Mouse (Mus musculus): ENCODE data around the gene Lnx2.
A peak's percentile ranks its signal among the peaks of the same experiment; 100 is the strongest.

The Lnx2 gene

DNA sequence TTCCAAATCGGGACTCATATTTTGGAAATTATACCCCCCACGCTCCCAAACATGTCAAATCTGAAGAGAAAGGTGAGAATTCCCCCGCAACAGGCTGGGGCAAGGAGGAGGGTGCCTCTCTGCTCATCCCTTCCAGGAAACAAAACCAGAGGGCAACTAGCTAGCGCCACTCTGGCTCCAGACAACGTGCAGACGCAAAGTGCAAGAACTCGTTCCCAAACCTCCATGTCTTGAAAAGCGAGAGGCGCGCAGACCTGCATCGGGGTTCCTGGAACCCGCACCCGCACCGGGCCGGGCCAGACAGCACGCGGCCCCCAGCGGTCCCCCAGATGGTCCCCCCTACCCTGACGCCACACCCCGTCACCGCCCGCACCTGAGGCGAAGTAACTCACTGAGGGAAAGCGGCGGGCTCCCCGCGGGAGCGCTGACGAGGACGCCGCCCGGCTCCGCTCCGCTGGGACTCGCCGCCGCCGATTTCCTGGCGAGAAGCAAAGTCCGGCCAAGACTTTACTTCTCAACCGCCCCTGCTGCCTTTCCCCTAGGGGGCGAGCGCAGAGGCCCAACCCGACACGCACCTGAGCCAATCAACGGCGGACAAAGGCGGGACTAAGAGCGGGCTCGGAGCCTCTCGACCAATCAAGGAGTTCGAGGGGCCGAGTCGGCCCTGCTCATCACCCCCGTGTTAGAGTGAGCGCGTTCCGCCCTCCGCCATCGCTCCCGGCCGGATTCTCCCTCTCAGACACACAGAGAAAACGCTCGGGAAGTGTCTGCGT lies at the start of gene Lnx2:
Gene Lnx2 (minus strand): TSS at position 561 of the 773 bp plus-strand sequence.
- peak; percentile 99 for DNase-seq (ENCODE audit: low spot score)

GRCm38 (mm10) chr5:147125542-147126185 lies 49.3 kb upstream of the Lnx2 start:
- DNase-seq (ENCODE audit: low spot score), result no peak

- DNase-seq (ENCODE audit: low spot score), result no peak
Observed at GRCm38 (mm10) chr5:147124794-147125193, 48.4 kb upstream of the Lnx2 start.

DNA sequence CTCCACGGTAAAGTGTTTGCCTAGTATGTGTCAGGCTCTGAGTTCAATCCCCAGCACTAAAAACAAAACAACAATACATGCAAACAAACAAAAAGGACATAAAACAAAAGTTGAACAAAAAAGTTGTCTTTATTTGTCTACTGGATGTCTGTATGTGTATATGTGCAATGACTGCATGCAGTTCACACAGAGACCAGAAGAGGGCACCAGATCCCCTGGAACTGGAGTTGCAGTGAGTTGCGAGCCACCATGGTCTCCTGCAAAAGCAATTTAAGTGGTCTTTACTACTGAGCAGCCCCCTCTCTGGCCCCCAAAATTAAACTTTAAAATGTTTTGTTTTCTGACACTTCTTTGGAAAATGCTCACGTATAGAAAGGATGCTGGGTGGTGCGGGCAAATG lies 44.8 kb upstream of the Lnx2 start:
- no peak for DNase-seq (ENCODE audit: low spot score)

GRCm38 (mm10) chr5:147117027-147117426 lies 40.6 kb upstream of the Lnx2 start:
- DNase-seq (ENCODE audit: low spot score), result no peak

GRCm38 (mm10) chr5:147115631-147116030 lies 39.2 kb upstream of the Lnx2 start:
- DNase-seq (ENCODE audit: low spot score), result no peak

DNA sequence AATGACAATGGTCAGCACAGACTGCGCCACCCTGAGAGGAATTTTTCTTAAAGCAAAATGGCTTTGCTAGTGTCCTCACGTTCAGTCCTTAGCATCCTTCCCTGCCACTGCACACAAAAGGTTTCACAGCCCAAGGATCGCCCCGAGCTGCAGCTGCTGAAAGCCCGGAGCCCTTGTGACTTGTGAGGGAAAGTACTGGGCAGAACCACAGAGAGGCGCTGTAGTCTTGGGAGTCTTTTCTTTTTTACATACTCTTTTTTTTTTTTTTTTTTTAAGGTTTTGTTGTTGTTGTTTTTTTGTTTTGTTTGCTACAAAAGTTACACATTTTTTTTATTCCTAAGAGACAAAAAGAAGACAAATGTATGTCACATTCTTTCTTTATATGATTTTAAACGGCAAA lies 38.4 kb upstream of the Lnx2 start:
- no peak for DNase-seq (ENCODE audit: low spot score)

DNA sequence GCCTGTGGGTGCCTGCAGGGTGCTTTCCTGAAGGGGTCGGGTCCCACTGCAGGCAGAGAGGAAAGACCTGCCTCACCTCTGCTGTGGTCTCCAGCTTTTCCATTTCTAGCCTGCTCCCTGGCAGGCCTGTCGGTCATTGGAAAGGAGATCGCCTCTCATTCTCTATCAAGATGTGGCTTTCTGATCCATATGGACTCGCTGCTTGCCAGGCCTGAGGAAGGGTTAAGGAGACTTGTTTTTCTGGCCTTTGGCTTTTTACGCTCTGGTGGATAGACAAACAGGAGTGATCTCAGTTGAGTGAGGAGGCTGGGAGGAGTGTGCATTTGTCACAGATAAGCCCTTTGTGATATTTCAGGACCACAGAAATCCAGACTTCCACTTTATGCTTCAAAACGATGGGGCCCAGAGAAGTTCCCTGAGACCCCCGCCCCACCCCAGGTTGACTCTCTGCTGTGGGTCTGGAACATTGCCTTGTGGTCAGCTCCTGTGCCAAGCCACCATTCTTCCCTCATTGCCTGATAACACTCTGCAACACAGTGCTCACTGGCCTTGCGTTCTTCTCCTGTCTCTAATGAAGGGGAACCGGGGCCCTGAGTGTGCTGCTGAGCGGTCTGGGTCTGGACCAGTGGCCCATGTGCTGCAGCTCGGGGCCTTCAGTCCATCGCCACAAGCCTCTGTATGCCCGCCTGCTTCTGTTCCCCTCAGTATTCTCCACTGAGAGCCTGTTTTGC lies 32.6 kb upstream of the Lnx2 start:
- DNase-seq (ENCODE audit: low spot score), result no peak

DNA sequence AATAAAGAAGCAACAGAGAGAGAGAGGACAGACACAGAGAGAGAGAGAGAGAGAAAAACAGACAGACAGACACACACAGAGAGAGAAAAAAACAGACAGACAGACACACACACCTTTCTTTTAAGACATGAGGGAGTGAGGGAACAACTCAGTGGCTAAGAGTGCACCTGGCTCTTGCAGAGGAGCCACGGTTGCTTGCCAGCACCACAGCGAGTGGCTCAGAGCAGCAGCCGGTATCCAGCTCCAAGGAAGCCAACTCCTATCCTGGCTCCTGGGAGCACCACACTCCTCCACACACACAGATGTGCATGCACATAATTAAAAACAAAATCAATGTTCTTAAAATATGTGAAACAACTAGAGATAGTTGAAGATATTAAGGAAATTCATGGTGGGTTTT lies 30.9 kb upstream of the Lnx2 start:
- DNase-seq (ENCODE audit: low spot score), result no peak

- no peak for DNase-seq (ENCODE audit: low spot score)
Observed at GRCm38 (mm10) chr5:147102295-147102694, 25.9 kb upstream of the Lnx2 start.

- DNase-seq (ENCODE audit: low spot score), result no peak
Observed at GRCm38 (mm10) chr5:147100180-147100579, 23.8 kb upstream of the Lnx2 start.

- no peak for DNase-seq (ENCODE audit: low spot score)
Observed at GRCm38 (mm10) chr5:147098667-147099066, 22.3 kb upstream of the Lnx2 start.

- no peak for DNase-seq (ENCODE audit: low spot score)
Observed at GRCm38 (mm10) chr5:147096586-147096985, 20.2 kb upstream of the Lnx2 start.

DNA sequence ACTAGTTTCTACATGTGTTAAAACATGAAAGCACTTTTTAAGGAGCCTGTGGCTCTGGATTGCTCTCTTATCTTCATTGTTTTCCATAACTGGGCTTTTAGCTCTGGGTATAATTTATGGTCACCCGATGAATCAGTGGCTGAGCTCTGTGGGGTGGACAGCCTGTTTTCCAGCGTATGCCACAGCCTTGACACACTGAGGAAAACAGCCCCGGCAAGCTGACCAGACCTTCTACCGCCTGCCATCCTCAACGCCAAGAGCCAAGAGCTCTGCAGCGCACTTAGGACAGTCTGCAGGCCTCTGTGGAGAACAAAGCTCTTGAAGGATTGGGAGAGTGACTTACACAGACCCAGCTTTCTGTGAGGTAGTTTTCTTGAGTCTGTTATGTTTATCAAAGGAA lies 17.9 kb upstream of the Lnx2 start:
- no peak for DNase-seq (ENCODE audit: low spot score)

- no peak for DNase-seq (ENCODE audit: low spot score)
Observed at GRCm38 (mm10) chr5:147092448-147092847, 16.1 kb upstream of the Lnx2 start.

DNA sequence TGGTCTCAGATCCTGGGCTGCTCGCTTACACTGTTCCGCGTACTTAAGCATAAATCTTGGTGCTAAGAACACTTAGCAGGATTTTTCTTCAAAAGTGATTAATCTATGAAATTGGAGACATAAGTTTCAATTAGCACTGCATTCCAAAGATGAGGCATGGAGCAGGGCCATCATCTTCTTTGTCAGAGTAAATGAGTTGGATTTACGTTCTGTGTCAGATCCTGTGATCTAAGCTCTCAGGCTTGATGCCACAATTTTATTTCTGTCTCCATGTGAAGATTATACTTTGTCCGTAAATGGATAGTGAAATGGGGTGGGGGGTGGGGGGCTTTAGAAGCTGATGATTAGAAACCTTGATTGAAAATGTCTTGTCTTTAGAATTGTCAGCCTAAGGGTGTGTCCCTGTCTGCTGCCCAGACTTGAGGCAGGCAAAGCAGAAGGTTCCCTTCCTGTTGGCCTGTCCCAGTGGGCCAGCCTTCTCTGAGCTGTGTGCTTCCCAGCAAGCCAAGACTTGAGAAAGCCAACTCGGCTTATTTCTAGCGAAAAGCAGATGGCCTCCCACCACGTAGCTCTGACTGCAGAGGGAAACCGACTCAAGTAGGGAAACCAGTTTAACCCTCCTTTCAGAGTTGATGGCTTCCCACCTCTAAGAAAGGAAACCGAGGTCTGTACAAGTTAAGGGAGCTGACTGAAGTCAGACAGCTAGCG lies 14.0 kb upstream of the Lnx2 start:
- no peak for DNase-seq (ENCODE audit: low spot score)

GRCm38 (mm10) chr5:147089836-147090235 lies 13.4 kb upstream of the Lnx2 start:
- no peak for DNase-seq (ENCODE audit: low spot score)

DNA sequence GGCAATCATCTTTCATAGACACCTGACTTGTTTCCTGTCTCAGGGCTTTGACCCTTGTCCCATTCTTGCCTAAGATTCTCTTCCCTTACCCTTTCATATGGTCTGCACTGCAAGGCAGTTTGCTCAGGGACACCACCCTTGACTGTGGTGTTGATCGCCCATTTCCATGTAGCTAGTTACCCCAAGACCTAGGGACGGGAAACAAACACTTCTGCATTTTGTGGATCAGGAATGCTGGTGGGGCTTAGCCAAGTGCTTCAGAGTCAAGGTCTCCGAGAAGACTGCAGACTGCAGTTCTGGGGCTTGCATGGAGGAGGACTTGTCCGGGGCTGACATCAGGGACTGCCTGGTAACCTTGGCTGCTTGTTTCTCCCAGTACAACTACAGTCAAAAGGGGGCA lies 10.4 kb upstream of the Lnx2 start:
- no peak for DNase-seq (ENCODE audit: low spot score)

GRCm38 (mm10) chr5:147085201-147085894 lies 9.0 kb upstream of the Lnx2 start:
- no peak for DNase-seq (ENCODE audit: low spot score)

DNA sequence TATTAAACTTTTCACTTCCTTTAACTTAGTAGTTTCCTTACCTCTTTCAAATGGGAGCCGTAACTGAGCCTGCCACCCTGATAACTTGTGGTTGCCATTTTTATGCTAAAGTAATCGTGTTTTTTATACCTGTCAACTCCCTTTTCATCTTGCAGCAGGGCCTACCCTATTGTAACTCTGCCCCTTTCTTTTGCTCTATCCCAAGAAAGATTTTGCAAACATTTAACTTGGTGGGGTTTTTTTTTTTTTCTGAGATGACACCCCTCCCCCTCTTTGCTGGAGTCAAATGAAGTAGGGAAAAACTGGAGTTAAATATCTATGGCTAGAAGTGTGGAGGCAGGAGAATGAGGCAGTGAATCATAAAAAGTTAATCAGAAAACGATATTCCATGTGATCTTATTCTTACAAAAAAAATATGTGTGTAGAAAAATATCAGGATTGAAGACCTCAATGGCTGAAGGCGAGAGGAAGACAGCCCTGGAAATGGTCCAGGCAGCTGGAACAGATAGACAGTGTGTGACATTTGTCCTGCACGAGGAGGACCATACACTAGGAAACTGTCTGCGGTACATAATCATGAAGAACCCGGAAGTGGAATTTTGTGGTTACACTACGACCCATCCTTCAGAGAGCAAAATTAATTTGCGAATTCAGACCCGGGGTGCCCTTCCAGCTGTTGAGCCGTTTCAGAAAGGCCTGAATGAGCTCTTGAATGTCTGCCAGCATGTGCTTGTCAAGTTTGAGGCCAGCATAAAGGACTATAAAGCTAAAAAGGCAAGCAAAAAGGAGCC lies 1.9 kb upstream of the Lnx2 start:
- DNase-seq (ENCODE audit: low spot score), result no peak
